Mouse (Mus musculus) midbrain, embryonic 12.5 days (tissue): ENCODE results near the gene Trappc2l. TPM values are rescaled to one million over a fixed set of nuclear protein-coding genes. Genes with fewer than 3 reads are reported as not detected.
A peak's percentile ranks its signal among the peaks of the same experiment; 100 is the strongest.
"Not testable (repeated sequence)": the region's sequence is repeated elsewhere in the genome, so short reads cannot be mapped to it uniquely, and the experiment has no call there.

Source experiments
- ATAC-seq: fragments of 200-750 bp; cut with Nextera tagmentation; 2 replicates; pipeline ENCODE4 v1.8.0; 2017; ENCODE audit warnings: low read depth, moderate TSS enrichment, moderate library complexity; ENCODE audit not compliant: low FRiP score
- H3K27ac ChIP-seq: fragments of 300-500 bp; sonication (generic); replicated peaks from 2 replicates; pipeline ENCODE4 v1.5.1; 2016; ENCODE audit warnings: mild to moderate bottlenecking
- H3K27me3 ChIP-seq: fragments of 300-500 bp; sonication (generic); 2 replicates; pipeline ENCODE4 v1.6.1; 2016; ENCODE audit warnings: mild to moderate bottlenecking
- H3K36me3 ChIP-seq: fragments of 300-500 bp; sonication (generic); 2 replicates; pipeline ENCODE4 v1.6.1; 2016
- H3K4me1 ChIP-seq: fragments of 300-500 bp; sonication (generic); 2 replicates; pipeline ENCODE4 v1.6.1; 2016
- H3K4me2 ChIP-seq: fragments of 300-500 bp; sonication (generic); replicated peaks from 2 replicates; pipeline ENCODE4 v1.6.1; 2016; ENCODE audit warnings: mild to moderate bottlenecking, moderate library complexity
- H3K4me3 ChIP-seq: fragments of 300-500 bp; sonication (generic); 2 replicates; pipeline ENCODE4 v1.5.1; 2016; ENCODE audit warnings: mild to moderate bottlenecking
- H3K9ac ChIP-seq: fragments of 300-500 bp; sonication (generic); replicated peaks from 2 replicates; pipeline ENCODE4 v1.6.1; 2016; ENCODE audit warnings: mild to moderate bottlenecking, moderate library complexity
- H3K9me3 ChIP-seq: fragments of 300-500 bp; sonication (generic); 2 replicates; pipeline ENCODE4 v1.6.1; 2016; ENCODE audit warnings: mild to moderate bottlenecking
- WGBS: fragments of 180-500 bp; shearing (Covaris S2); methylation state at CpG from one replicate; pipeline ENCODE4 v1.1.7; 2016; 5-methylcytosine and 5-hydroxymethylcytosine counted together
- polyA plus RNA-seq: library from polyadenylated mRNA; unstranded; fragments of >200 nt; fragmentation: Nextera tagmentation; extraction: Ambion mirVana; gene quantifications from 2 replicates; pipeline ENCODE4 v1.2.1, GENCODE M21; 2016

Gene Trappc2l
- polyA plus RNA-seq, 1 experiment from 2014 or later = 57.5 TPM

DNA sequence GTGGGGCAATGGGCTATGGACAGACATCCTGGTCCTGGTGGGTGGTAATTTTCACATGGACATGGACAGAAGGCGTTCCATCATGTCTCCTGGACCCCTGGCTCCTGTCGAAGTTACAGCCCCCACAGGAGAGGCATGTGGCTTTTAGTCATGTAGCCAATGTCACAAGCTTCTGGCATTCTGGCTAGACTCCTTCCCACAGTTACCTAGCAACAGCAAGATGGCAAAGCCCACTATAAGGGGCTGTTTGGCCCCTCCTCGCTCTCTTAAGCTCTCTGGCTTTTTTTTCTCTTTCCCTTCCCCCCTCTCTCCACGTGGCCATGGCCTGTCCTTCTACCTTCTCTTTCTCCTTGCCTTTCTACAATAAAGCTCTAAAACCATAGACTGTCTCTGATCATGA lies 38.3 kb upstream of the Trappc2l start:
- not testable (repeated sequence) for H3K9me3 ChIP-seq, H3K4me2 ChIP-seq, H3K9ac ChIP-seq, H3K4me3 ChIP-seq, ATAC-seq, H3K27me3 ChIP-seq
- peaks cover 53% of the 10 kb centered on the region for H3K4me1 ChIP-seq
- H3K27ac ChIP-seq = peak overlapping the region; percentile 11
- peaks cover 39% of the 10 kb centered on the region for H3K36me3 ChIP-seq
- 25% methylated on average over 4 of the region's 4 CpGs for WGBS

GRCm38 (mm10) chr8:122573577-122573976 lies 37.9 kb upstream of the Trappc2l start:
- Histone ChIP-seq H3K36me3 (peaks cover 39% of the 10 kb centered on the region), H3K27ac (peak overlapping the region; percentile 11), H3K9ac (no peak overlapping the region), H3K4me3 (no peak overlapping the region), H3K27me3 (no peaks in the 10 kb centered on the region), H3K9me3 (no peaks in the 10 kb centered on the region), H3K4me1 (peaks cover 49% of the 10 kb centered on the region), H3K4me2 (no peak overlapping the region)
- WGBS = 53% methylated on average over 9 of the region's 9 CpGs
- no peak for ATAC-seq

DNA sequence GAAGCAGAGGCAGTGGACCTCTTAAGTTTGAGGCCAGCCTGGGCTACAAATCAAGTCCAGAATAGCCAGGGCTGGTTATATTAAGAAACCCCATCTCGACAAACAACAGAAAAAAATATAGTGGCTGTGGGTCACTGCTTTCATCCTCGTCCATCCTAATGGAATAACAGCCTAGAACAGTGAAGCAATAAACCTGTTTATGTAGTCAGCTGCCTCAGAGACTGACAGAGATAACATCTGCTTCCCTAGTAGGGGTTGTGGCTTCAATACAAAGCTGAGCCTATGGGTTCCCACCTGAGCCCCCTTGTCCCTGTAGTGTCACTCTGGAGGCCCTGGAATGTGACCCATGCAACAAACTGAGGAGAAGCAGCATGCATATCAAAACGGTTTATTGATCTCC lies 37.2 kb upstream of the Trappc2l start:
- ATAC-seq = no peak
- 65% methylated on average over 3 of the region's 3 CpGs for WGBS
- Histone ChIP-seq H3K36me3 (peaks cover 39% of the 10 kb centered on the region), H3K9ac (no peak overlapping the region), H3K9me3 (no peaks in the 10 kb centered on the region), H3K4me2 (no peak overlapping the region), H3K27ac (no peak overlapping the region), H3K4me1 (peaks cover 42% of the 10 kb centered on the region), H3K27me3 (no peaks in the 10 kb centered on the region), H3K4me3 (no peak overlapping the region)

DNA sequence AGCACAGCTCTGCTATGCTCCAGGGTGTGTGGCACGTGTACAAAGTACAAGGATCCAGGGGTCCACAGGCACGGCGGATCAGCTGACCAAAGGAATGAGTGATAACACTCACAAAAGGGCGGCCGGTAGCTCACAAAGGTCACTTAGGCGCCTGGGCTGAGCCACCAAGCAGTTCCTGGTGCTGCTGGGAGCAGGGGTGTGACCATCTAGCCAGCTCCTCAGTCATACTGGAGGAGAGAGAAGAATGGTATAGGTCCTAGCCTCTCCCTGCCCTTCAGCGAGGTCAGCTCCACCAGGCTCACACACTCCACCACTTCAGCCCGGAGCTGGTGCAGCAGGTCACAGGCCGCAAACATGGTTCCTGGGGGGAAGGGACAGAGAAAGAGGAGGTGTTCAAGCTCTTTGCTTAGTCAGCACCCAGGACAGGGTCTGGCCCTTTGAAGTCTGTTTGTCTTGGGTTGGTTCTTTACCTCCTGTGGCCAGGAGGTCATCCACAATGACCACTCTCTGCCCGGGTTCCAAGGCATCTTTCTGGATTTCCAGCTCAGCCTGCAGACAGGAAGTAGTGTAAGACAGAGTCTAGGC lies 36.7 kb upstream of the Trappc2l start:
- no peaks in the 10 kb centered on the region for H3K27me3 ChIP-seq

DNA sequence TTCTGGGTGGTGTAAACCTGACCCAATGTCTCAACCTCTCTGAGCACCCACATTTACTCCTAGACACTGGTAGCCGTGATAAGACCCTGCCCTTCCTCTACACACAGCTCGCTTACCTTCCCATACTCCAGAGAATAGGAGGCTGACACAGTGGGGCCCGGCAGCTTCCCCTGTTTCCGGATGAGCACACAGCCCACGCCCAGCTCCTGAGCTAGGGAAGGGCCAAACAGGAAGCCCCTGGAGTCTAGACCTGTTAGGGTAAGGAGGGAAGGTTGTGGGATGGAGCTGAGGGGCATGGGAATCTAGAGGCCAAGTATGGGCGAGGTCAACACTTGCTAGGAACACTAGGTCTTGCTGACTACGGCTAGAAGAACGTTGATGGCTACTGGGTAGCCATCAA lies 36.2 kb upstream of the Trappc2l start:
- no peak for ATAC-seq
- Histone ChIP-seq H3K4me3 (peak overlapping the region; percentile 64), H3K9ac (0 out of 2 replicates have a peak overlapping the region, but pooled peaks have one; percentile 87), H3K4me2 (peak overlapping the region; percentile 83), H3K9me3 (no peaks in the 10 kb centered on the region), H3K4me1 (peaks cover 38% of the 10 kb centered on the region), H3K27me3 (no peaks in the 10 kb centered on the region), H3K36me3 (peaks cover 33% of the 10 kb centered on the region), H3K27ac (no peak overlapping the region)
- WGBS = 82% methylated on average over 8 of the region's 8 CpGs

More for the DNA sequence above, 36.7 kb upstream of the Trappc2l start:
- H3K9me3 ChIP-seq = no peaks in the 10 kb centered on the region
- H3K27ac ChIP-seq = no peak overlapping the region; the same call in 1 of the 2 replicates
- H3K9ac ChIP-seq = no peak overlapping the region
- no peak overlapping the region for H3K4me3 ChIP-seq
- peaks cover 38% of the 10 kb centered on the region for H3K4me1 ChIP-seq
- H3K4me2 ChIP-seq = peak overlapping the region; percentile 83; the same call in 1 of the 2 replicates
- 60% methylated on average over 10 of the region's 10 CpGs for WGBS
- peaks cover 38% of the 10 kb centered on the region for H3K36me3 ChIP-seq
- ATAC-seq = no peak

DNA sequence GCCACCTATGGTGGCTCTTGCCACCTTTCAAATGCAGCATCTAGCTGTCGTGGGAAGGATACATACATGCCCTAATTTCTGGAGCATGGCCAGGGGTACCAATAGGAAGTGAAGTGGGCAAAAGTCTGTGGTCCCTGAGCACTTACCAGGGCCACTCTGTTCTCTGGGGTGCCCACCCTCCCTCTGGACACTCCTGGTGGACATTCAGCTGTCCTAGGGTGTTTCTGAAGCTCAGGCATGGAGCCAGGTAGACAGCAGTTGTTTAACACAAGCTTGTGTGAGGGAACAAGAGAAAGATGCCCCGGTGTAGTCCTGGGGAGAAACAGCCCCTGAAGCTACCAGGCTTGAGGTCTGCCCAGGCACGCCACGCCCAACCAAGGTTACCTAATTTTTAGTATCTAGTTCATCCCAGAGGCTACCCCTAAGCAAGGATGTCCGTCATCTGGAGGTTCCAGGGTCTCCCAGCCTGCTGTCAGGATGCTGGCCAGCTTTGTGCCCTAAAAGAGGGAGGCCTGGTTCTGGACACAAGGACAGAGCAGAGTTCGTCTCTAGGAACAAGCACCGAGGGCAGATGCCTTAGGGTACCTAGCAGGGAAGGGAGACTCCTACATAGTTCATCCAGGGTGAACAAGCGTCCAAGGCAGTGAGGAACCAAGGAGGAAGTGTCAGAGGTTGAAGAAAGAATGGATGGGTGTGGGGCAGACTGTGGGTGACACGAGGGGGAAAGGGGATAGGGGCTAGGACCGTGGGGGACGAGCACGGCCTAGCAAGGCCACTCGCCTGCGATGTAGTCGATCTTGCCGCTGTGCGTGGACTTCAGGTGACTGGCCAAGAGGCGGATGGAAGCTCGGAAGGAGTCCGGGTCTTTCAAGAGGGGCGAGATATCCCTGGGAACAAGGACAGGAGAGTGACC lies 35.4 kb upstream of the Trappc2l start:
- Histone ChIP-seq H3K27me3 (no peaks in the 10 kb centered on the region), H3K4me3 (peak overlapping the region; percentile 64), H3K27ac (no peak overlapping the region), H3K4me2 (peak overlapping the region; percentile 83), H3K4me1 (peaks cover 38% of the 10 kb centered on the region), H3K9ac (peak overlapping the region; percentile 87), H3K9me3 (no peaks in the 10 kb centered on the region), H3K36me3 (peaks cover 26% of the 10 kb centered on the region)
- 0 out of 2 replicates have a peak, but pooled peaks have one; percentile 5 for ATAC-seq
- WGBS = 19% methylated on average over 21 of the region's 21 CpGs

- Histone ChIP-seq H3K36me3 (peaks cover 20% of the 10 kb centered on the region), H3K4me1 (peaks cover 38% of the 10 kb centered on the region), H3K27ac (no peak within 1 kb of the TSS), H3K4me3 (peak within 1 kb of the TSS; percentile 64), H3K4me2 (peak within 1 kb of the TSS; percentile 83), H3K9ac (peak within 1 kb of the TSS; percentile 87), H3K9me3 (no peaks in the 10 kb centered on the region), H3K27me3 (no peaks in the 10 kb centered on the region)
- peak; percentile 88 for ATAC-seq
- WGBS = under 1% methylated on average over 38 of the region's 39 CpGs
Measured at GRCm38 (mm10) chr8:122576648-122577022, 34.8 kb upstream of the Trappc2l start, which contains the start of gene Aprt. TSS of gene Aprt (minus strand) at chr8:122576909.

DNA sequence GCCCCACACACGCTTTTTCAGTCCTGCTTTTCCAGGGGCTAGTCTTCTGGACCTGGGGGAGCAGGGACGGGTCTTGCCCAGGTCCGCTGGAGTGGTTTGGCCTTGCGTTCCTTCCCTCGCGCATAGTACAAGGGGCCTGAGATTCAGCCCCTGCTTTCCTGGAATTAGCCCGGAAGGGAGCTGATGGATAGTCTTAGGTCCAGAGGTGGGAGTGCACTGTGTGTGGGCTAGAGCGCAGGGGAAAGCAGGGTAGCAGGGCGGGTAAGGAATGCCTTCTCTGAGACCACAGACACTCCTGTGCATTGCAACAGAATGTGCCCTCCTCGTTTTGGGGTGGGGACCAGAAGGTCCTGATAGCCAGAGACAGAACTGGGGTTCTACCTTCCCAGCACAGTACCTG lies 34.3 kb upstream of the Trappc2l start:
- peak; percentile 42 for ATAC-seq
- H3K27ac ChIP-seq = no peak overlapping the region
- peak overlapping the region; percentile 87; the same call in 1 of the 2 replicates for H3K9ac ChIP-seq
- WGBS = 38% methylated on average over 10 of the region's 10 CpGs
- peak overlapping the region; percentile 64 for H3K4me3 ChIP-seq
- no peaks in the 10 kb centered on the region for H3K9me3 ChIP-seq
- peaks cover 38% of the 10 kb centered on the region for H3K4me1 ChIP-seq
- H3K27me3 ChIP-seq = no peaks in the 10 kb centered on the region
- H3K4me2 ChIP-seq = peak overlapping the region; percentile 83
- peaks cover 15% of the 10 kb centered on the region for H3K36me3 ChIP-seq

DNA sequence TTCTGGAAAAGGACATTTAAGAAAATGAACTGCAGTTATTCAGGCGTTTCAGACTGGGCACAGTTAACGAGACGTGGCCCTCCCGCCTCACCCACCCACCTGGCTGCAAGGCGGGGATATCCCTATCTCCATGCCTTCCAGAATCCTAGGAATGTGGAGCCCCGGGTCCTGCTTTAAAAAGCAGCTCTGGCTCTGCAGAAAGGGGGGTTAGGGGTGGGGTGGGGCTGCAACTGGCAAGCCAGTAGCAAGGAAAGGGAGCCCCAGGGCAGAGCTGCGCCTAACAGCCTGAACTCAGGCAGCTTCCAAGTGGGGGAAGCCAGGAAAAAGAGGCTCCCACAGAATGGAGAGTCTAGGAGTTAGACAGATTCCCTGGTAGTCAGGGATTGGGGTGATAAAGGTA lies 32.2 kb upstream of the Trappc2l start:
- Histone ChIP-seq H3K27ac (no peak overlapping the region), H3K27me3 (no peaks in the 10 kb centered on the region), H3K4me3 (no peak overlapping the region), H3K9me3 (no peaks in the 10 kb centered on the region), H3K9ac (no peak overlapping the region), H3K4me1 (peaks cover 28% of the 10 kb centered on the region), H3K36me3 (0 out of 2 replicates have a peak, but pooled peaks cover 3% of the 10 kb centered on the region), H3K4me2 (no peak overlapping the region)
- WGBS = 40% methylated on average over 7 of the region's 7 CpGs
- ATAC-seq = no peak

DNA sequence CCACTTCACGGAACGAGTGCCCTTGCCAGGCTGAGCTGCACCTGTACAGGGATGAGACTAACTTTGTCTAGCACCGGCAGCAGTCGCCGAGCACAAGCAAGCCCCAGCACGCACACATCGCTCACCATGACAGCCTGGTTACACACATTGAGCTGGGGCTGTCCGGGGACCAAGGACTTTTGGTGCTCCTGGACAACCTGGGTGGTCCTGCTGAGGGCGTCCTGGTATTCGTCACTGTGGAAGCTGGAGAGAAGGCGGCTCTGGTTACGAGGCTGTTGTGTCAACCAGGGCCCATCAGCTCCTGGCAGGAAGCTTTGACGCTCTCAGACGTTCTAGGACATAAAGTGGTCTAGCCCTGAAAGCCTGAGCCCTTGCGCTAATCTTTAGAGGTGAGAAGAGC lies 30.5 kb upstream of the Trappc2l start:
- no peak for ATAC-seq
- H3K4me2 ChIP-seq = no peak overlapping the region
- H3K4me1 ChIP-seq = peaks cover 17% of the 10 kb centered on the region
- no peak overlapping the region for H3K4me3 ChIP-seq
- H3K27me3 ChIP-seq = no peaks in the 10 kb centered on the region
- no peak overlapping the region for H3K9ac ChIP-seq
- 86% methylated on average over 15 of the region's 15 CpGs for WGBS
- no peaks in the 10 kb centered on the region for H3K36me3 ChIP-seq
- no peak overlapping the region for H3K27ac ChIP-seq
- no peaks in the 10 kb centered on the region for H3K9me3 ChIP-seq

DNA sequence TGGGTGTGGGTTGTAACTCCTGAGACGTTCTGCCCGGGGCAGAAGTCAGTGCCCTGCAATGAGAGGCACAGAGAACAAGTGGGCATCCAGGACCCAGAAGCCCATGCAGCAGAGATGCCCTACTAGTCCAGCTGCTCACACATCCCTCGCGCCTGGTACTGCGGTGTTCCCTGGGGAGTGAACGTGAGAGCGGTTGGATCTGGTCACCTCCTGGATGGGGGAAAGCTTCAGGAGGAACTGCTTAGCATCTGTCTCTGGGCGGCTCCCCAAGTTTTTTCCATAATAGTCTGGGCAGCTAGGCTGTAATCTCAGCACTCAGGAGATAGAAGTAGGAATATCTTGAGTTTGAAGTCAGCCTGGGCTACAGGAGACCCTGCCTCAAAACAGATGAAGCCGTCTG lies 26.5 kb upstream of the Trappc2l start:
- no peak overlapping the region for H3K4me3 ChIP-seq
- no peak for ATAC-seq
- 82% methylated on average over 9 of the region's 9 CpGs for WGBS

GRCm38 (mm10) chr8:122585411-122585891 lies 26.0 kb upstream of the Trappc2l start:
- no peak for ATAC-seq
- Histone ChIP-seq H3K4me1 (peaks cover 5% of the 10 kb centered on the region; the same call in 1 of the 2 replicates), H3K4me2 (no peak overlapping the region), H3K27ac (no peak overlapping the region), H3K9ac (no peak overlapping the region), H3K9me3 (no peaks in the 10 kb centered on the region), H3K4me3 (no peak overlapping the region), H3K27me3 (no peaks in the 10 kb centered on the region), H3K36me3 (no peaks in the 10 kb centered on the region)
- WGBS = 73% methylated on average over 14 of the region's 14 CpGs

More for the DNA sequence above, 26.5 kb upstream of the Trappc2l start:
- Histone ChIP-seq H3K27me3 (no peaks in the 10 kb centered on the region), H3K4me2 (no peak overlapping the region), H3K36me3 (no peaks in the 10 kb centered on the region), H3K9ac (no peak overlapping the region), H3K9me3 (no peaks in the 10 kb centered on the region), H3K27ac (no peak overlapping the region), H3K4me1 (peaks cover 5% of the 10 kb centered on the region; the same call in 1 of the 2 replicates)
